Mouse (Mus musculus) left cerebral cortex, postnatal 25 days (tissue): ENCODE data around the gene Gpr31b. TPM values are rescaled to one million over a fixed set of nuclear protein-coding genes. Genes with fewer than 3 reads are reported as not detected.
"Not testable (repeated sequence)": the region's sequence is repeated elsewhere in the genome, so short reads cannot be mapped to it uniquely, and the experiment has no call there.

Source experiments
- DNase-seq, 2 experiments: peaks; one replicate each; pipeline ENCODE4 v3.0.0; 2022; ENCODE audit warnings: low spot score in 2 of 2, mixed read lengths in 1 of 2
- intact Hi-C: fragments of 180-260 bp; cut with DNase I; formaldehyde crosslinking; loops from one replicate; pipeline ENCODE4 v1.15.1; 2025
- total RNA-seq, 2 experiments: library from RNA; stranded (reverse); gene quantifications; 2 replicates each; pipeline ENCODE4 v1.2.3; 2021

Gene Gpr31b
- total RNA-seq = not detected

DNA sequence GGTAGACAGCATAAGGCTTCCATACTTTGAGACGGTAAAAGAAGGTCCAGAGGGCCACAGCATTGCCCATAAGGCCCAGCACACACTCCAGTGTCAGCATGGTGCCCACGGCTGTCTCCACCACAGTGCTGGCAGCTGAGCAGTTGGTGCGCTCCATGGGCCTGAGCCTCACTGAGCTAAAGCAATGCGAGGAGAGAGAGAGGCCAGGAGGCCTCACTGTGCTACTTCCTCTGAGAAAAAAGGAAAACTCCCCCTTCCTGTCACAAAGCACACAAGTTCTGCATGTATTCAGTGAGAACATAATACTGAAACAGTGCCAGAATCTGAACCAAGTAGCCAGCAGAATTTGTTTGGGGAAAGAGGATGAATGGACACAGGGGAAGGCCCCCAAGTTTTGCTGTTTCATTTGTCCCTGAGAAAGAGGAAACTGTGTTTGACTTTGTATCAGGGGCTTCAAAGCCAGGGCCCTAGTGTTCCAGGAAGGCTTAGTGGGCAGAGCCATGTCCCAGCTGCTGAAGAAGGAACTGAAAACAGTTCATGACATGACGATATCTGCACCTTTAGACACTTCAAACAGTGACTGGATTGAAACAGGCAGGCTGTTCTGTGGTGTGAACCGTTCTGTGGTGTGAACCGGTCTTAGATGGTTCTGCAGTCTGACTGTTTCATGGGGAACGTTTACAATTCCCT, at the start of gene Gpr31b:
Gpr31b (minus strand) TSS at position 173 of the 690 bp plus-strand sequence.
- intact Hi-C loops = not testable (repeated sequence)

DNA sequence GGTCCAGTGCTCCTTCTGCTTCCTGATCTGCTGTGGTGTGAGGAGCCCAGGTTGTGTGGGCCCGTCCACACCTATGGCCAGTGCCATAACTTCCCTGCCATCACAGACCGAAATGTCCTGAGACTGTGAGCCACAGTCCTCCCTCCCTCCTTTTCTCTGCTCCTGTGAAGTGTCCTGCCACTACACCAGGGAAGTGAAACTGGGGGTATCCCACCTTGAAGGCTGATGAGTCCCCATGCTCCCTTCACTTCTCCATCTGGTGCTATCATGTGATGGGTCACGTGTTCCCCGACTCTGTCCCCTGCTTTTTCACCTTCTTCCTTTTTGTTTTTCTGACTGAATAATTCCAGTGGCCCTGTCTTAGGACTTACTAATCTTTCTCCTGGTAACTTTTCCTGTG, 40.9 kb upstream of the Gpr31b start:
- DNase-seq, intact Hi-C loops: not testable (repeated sequence)

More for the DNA sequence above, at the start of gene Gpr31b:
- DNase-seq = not testable (repeated sequence)

DNA sequence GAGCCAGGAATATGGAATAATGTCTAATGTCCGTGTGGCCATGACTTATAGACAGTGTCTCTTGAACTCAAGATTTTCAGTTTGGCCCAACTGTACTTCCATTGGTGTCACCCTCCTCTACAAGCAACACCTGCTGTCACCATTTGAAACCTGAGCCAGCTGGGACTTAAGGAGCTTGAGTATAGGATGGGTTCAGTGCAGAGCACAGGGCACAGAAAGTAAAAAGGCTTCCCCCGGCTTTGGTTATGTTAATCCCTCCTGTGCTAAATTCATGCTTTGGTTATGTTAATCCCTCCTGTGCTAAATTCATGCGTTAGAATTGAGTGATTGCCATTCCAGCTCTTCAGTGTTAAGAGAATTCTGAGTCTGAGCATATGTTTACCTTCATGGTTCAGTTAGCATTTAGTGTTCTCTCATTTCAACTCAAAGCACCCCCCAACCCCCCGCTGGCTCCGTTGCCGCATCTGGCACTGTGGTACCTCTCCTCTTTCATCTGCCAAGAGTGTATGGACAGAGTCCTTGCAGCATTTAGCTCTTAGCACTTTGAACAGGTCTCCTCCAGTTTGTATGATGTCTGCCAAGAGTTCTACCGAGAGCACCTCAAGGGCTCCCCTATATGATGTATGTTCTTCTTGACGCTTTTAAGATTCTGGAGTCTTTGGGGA, 40.1 kb upstream of the Gpr31b start:
- intact Hi-C loops, DNase-seq: not testable (repeated sequence)

DNA sequence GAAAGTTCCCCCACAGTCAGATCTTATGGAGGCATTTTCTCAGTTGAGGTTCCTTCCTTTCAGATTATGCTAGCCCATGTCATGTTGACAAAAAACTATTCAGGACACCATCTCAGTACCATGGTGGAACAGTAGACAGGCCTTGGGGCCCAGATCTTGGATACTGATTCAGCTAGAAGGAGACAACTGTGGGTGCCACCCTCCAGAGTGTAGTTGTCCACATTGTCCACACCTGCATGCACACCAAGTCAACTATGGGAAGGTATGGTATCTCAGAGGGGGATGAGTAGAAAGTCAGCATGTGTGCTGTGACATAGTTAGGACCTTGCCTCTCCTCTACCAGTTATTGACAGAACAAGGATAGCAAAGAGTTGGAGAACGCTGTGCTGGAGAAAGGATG, 39.4 kb upstream of the Gpr31b start:
- intact Hi-C loops, DNase-seq: not testable (repeated sequence)

DNA sequence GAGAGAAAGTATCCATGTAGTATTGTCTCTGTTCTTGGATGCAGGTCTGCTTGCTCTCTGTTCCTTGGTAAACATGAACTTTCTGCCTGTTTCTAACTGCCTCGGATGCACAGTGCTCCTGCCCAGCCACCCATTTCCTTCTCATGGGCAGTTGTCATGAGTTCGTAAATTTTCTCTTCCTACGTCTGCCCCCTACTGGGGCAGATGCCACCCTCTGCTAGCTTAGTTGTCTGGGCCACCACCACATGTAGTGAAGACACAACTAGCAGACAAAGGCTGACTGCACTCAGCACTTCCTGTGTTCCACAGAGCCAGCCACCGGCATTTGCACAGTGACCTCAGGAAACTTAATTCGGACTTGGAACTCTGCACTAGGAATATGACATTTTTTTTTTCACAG, 17.1 kb upstream of the Gpr31b start:
- intact Hi-C loops, DNase-seq: not testable (repeated sequence)

DNA sequence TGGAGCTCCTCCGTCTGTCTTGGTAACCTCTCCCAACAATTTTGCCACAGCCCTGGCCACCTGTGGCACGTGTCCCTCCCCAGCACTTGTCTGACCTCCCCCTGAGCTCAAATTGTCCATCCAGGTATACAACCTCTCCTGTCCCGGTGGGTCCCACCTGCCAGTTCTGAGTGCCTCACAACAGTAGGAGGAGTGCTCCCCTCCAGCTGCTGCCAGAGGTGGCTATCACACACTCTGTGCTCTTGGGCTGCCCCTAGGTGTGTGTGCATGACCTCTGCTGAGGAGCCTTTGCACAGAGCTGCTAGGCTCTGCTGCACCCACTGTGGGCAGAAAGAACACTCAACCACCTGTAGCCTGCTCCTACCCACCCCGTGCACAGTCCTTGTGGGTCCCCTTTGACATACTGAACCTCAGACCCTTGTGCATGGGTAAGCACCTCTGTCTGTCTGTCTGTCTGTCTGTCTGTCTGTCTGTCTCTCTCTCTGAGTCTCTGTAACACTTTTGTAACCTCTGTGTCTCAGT, 15.8 kb upstream of the Gpr31b start:
- intact Hi-C loops, DNase-seq: not testable (repeated sequence)

DNA sequence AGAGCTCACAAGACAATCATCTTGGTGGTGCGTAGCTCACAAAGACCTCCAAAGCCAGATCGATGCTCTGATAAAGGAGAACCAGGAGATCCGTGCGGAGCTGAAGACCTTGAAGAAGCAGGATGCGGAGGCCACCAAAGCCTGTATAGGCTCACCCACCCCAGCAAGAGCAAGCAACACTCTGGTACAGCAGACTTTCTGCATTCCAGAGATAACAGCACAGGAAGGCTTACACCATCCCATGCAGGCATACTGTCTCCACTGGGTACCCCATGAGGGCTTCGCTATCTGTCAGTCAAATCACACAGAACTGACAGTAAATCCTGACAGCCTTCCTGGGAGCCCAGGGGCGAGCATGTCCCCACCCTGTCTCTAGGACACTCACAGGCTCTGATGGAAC, 10.8 kb upstream of the Gpr31b start:
- intact Hi-C loops, DNase-seq: not testable (repeated sequence)

DNA sequence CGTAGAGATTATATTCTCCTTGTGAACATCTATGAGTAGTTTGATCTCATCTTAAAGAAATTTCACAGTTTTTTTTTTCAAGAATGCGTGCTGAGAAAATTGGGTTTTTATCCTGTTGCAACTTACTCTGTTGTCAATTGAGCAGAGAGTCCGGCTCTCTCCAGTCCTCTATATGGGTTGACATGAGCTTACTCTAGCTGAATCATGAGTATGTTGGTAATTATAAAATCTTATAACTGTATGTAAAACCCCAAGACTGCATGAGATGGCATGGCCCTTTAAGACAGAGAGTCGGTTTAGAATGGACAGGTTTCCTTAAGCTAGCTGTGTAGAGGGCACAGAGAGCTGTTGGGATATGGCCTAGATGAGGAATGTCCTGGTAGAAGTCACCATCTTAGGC, 8.7 kb upstream of the Gpr31b start, which contains the start of gene Tcp10b:
Tcp10b (plus strand) TSS at position 301 of the 400 bp plus-strand sequence.
- DNase-seq, intact Hi-C loops: not testable (repeated sequence)

DNA sequence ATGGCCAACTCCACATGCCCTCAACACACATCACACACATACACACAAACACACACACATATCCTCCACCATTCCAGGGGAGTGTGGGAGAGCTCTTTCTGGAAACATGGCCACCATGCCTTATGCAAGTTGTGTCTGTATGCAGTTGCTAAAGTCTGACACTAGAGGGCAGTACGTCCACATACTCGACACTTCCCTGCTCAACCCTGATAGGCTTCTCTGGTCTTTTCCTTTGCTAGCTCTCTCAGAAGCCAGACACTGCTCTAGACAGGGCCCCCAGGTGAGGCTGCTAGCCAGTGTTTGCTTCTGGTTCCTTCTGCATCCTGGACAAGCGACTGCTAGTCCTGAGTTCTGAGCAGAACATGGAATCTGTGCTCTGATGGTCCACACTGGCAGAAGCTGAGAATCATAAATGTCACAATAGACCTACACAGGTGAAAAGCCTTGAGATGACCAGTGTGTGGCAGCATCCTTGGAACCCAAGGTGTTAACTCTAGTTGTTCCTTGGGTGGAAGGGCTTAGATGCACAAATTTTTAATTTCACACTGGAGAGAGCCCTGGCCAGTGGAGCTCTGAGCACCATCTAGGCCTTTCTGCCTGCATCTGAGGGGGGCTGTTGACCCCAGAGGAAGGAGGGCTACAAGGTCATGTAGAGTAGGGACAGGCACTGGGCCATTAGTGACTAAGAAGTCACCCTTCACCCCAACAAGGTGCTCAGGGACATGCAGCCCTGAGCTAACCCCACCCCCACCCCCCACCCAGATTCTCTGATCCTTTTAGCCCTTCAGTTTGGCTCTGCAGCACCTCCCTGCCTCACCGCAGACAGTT, 8.0 kb downstream of the Gpr31b start:
- peak; percentile 61 to 69 for DNase-seq
- intact Hi-C loops = not testable (repeated sequence)

DNA sequence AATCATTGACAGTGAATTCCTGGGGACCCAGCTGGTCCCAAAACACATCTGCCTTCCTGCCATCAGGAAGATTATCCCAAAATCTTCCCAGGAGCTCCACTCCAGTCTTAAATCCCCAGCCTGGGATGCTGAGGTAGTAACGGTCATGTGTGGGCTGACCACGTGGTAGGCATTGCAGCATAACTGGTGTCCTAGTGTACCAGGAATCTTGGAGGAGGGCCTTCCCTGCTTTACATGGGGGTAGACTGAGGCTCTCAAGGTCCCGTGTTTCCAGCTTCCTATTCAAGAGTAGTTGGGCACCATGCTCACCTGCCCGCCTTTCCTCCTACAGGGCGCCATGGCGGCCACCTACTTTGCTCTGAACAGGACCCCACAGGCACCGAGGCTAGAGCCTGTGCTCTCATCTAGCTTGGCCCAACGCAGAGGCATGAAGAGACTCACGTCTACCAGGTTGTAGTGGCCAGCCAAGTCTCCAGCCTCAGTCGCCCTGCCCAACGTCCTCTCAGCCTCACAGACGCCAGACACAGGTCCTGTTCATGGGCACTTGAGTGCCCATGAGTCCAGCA, 15.4 kb downstream of the Gpr31b start:
- DNase-seq, intact Hi-C loops: not testable (repeated sequence)

DNA sequence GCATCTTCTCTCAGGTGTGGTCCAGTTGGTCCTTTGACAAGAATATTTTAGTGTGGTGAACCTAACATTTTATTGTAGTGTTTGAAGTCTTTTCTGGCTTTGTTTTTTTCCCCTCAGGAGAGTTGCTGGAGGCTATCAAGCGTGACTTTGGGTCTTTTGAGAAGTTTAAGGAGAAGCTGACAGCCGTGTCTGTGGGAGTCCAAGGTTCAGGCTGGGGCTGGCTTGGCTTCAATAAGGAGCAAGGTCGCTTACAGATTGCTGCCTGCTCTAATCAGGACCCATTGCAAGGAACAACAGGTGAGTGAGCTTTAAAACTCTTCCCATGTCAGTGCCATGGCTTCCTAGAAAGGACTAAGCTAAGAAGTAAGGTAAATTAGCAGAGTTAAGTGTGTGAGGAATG, 38.8 kb downstream of the Gpr31b start:
- no peak for DNase-seq
- intact Hi-C loops = no loop called here

DNA sequence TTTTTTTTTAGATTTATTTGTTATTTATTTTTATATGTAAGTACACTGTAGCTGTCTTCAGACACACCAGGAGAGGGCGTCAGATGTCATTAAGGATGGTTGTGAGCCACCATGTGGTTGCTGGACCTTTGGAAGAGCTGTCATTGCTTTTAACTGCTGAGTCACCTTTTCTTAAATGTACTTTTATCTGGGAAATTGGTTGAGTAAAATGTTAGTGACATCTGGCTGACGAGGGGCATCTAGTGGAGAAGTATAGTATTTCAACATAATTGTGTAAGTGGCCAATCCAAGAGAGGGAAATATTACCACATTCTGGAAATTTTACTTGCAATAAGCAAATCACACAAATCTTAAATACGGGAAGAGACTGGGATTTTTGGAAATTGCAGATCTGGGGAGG, 42.2 kb downstream of the Gpr31b start:
- peak in 1 of 2 experiments; percentile 67 for DNase-seq
- intact Hi-C loops = no loop called here

DNA sequence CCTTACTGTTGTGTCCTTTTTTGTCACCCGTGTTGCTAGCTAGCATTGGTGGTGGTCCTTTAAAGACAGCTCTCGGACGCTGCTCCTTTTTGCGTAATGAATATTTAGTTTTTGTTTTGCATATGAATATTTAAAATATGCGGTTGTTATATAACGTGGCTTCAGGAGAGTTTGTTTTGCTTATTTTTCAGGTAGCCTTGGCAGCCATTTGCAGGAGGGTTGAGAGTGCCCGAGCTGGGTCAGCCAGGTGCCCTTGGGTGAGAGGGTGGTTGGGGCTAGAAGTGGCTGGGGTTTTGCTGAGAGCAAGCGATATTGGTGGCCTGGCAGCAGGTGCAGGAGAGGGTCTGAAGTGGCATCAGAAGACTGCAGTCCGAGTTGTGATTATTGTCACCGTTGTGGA, 43.6 kb downstream of the Gpr31b start:
- no peak for DNase-seq
- intact Hi-C loops = no loop called here

DNA sequence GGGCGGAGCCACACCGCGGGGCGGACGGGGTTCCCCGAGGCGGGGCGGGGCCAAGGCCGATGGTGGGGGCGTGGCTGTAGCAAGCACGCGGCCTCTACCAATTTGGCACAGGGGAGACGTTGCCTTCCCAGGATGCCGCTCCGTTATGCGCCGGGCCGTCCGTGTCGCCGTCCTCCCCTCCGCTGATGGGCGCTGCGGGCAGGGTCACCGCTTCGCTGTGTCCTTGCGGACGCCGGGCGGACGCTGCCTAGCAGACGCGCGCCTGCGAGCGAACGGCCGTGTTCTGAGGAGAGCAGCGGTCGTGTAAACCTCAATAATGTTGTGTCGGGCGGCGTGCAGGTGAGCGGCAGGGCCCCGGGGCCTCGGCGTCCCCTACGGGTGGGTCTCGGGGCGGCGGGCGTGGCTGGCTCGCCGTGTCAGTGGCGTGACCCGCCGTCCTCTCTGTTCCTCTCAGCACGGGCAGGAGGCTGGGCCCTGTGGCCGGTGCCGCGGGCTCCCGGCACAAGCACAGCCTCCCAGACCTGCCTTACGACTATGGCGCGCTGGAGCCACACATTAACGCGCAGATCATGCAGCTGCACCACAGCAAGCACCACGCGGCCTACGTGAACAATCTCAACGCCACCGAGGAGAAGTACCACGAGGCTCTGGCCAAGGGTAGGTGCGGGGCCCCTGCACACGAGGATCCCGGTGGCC, 44.2 kb downstream of the Gpr31b start:
- peak; percentile 97 to 99 for DNase-seq
- intact Hi-C loops = loop anchor here (2.0 kb wide), 1 partner anchor 15 kb away; no protein-coding TSS in a partner anchor

DNA sequence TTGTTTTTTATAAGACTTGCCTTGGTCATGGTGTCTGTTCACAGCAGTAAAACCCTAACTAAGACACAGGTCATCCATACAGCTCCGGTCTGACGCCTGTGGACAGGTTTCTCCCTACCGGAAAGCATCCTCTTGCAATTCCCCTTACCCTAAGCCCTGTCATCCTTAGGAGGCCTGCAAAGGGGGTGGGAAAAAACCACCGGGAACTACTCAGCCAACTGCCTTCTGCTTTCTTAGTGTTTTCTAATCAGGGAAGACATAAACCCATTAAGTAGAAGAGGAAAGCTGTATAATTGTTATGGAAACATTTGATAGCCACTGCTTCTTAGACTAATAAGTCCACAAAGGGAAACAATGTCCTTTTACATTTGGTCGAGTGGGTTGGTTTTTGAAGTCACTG, 45.1 kb downstream of the Gpr31b start:
- intact Hi-C loops = loop anchor here (2.0 kb wide), 1 partner anchor 14 kb away; no protein-coding TSS in a partner anchor
- DNase-seq = no peak

DNA sequence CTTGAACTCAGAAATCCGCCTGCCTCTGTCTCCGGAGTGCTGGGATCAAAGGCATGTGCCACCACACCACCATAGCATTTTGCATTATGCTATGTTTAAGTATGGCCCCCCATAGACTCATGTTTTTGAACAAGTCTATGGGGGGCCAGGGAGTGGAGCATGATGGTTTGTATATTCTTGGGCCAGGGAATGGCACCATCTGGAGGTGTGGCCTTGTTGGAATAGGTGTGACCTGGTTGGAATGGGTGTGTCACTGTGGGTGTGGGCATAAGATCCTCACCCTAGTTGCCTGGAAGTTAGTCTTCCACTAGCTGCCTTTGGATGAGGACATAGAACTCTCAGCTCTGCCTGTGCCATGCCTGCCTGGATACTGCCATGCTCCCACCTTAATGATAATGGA, 45.5 kb downstream of the Gpr31b start, which contains the start of gene Sod2:
Sod2 (plus strand) TSS at position 301 of the 400 bp plus-strand sequence.
- intact Hi-C loops = loop anchor here (2.0 kb wide), 1 partner anchor 14 kb away; no protein-coding TSS in a partner anchor
- DNase-seq = not testable (repeated sequence)

DNA sequence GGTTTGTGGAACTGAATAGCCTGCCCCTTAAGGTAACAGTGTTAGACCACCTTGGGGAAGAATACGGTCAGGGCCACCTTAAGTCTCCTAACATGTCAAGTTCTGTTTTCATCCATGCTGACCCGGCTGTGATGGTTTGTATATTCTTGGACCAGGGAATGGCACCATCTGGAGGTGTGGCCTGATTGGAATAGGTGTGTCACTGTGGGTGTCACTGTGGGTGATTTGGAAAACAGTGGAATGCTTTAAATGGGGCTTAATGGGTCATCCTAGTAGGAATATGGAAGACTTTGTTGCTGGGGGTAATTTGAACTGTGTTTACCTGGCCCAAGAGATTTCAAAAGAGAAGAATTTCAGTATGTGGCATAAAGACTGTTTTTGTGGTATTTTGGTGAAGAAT, 47.7 kb downstream of the Gpr31b start:
- DNase-seq, intact Hi-C loops: not testable (repeated sequence)

DNA sequence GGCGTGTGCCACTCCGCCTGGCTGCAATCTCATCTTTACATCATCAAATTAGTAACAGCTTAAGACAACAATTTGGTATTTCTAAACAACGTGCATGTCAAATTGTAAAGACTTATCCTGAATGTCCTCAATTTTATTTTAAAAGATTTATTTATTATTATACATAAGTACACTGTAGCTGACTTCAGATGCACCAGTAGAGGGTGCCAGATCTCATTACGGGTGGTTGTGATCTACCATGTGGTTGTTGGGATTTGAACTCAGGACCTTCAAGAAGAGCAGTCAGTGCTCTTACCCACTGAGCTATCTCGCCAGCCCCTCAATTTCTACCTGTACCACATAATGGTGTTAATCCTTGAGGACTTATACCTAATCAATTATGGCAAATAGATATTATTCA, 49.9 kb downstream of the Gpr31b start:
- DNase-seq, intact Hi-C loops: not testable (repeated sequence)
